Mouse (Mus musculus) ES-E14 (cell line): ENCODE measurements at regions not wholly inside any gene's neighbourhood (a gene's known extent, or its start where the extent isn't known, plus 50 kb on each side); places are given as distances from the start of the nearest gene placed in this dataset.

Experiments used
- DNase-seq: peaks from one replicate; pipeline ENCODE4 v3.0.0-alpha.2; 2013; ENCODE audit warnings: low read depth, low spot score
- H3K27ac ChIP-seq: 2 replicates; pipeline ENCODE4 v1.5.1; 2012; ENCODE audit warnings: low read depth, mild to moderate bottlenecking, low read length, moderate library complexity, mixed read lengths; ENCODE audit not compliant: poor library complexity, insufficient read depth, severe bottlenecking
- H3K36me3 ChIP-seq: 2 replicates; pipeline ENCODE4 v1.6.1; 2012; ENCODE audit warnings: mild to moderate bottlenecking, low read length, moderate library complexity, mixed read lengths; ENCODE audit not compliant: control insufficient read depth, poor library complexity, insufficient read depth, severe bottlenecking
- H3K4me1 ChIP-seq, 2 experiments: fragments of 150-350 bp in 1 of 2; sonication (generic) in 1 of 2; 2 replicates each; pipeline ENCODE4 v1.6.1; 2012; ENCODE audit warnings: low read length in 2 of 2, mild to moderate bottlenecking in 1 of 2, mixed read lengths in 1 of 2; ENCODE audit not compliant: control insufficient read depth in 2 of 2, insufficient read depth in 2 of 2, poor library complexity in 1 of 2
- H3K4me3 ChIP-seq, 2 experiments: fragments of 150-350 bp in 1 of 2; sonication (generic) in 1 of 2; 2 replicates each; pipeline ENCODE4 v1.5.1; 2012; ENCODE audit warnings: low read length in 2 of 2, low read depth in 1 of 2, mild to moderate bottlenecking in 1 of 2, mixed read lengths in 1 of 2; ENCODE audit not compliant: insufficient read depth in 1 of 2, poor library complexity in 1 of 2, severe bottlenecking in 1 of 2
- H3K9ac ChIP-seq: 2 replicates; pipeline ENCODE4 v1.6.1; 2012; ENCODE audit warnings: low read depth, mild to moderate bottlenecking, low read length, mixed read lengths; ENCODE audit not compliant: poor library complexity, insufficient read depth, severe bottlenecking
- H3K9me3 ChIP-seq: fragments of 150-350 bp; sonication (generic); 2 replicates; pipeline ENCODE4 v1.6.1; 2012; ENCODE audit warnings: low read depth, mild to moderate bottlenecking, low read length; ENCODE audit not compliant: control insufficient read depth, insufficient read depth
- CHD2 ChIP-seq: IDR thresholded peaks from 2 replicates; pipeline ENCODE4 v1.6.1; 2014; ENCODE audit warnings: mild to moderate bottlenecking, low read depth, low read length, inconsistent platforms
- HCFC1 ChIP-seq: IDR thresholded peaks from 2 replicates; pipeline ENCODE4 v1.6.1; 2012; ENCODE audit warnings: low read length, inconsistent platforms, borderline replicate concordance; ENCODE audit not compliant: insufficient read depth
- MAFK ChIP-seq: IDR thresholded peaks from 2 replicates; pipeline ENCODE4 v1.6.1; 2014; ENCODE audit warnings: mild to moderate bottlenecking, low read depth, low read length, inconsistent platforms; ENCODE audit not compliant: insufficient read depth
- ZC3H11A ChIP-seq: IDR thresholded peaks from 2 replicates; pipeline ENCODE4 v1.6.1; 2012; ENCODE audit warnings: low read depth, mild to moderate bottlenecking, inconsistent platforms, low read length, borderline replicate concordance
- ZNF384 ChIP-seq: IDR thresholded peaks from 2 replicates; pipeline ENCODE4 v1.6.1; 2012; ENCODE audit warnings: low read depth, low read length, inconsistent platforms
- in situ Hi-C, 2 experiments: fragments of 600-800 bp; cut with MboI; formaldehyde crosslinking; loops; one replicate each; pipeline ENCODE4 v1.15.1; 2025; ENCODE audit warnings: low sequenced_read_pairs in 2 of 2, inconsistent platforms in 1 of 2; ENCODE audit not compliant: unreplicated experiment in 2 of 2

DNA sequence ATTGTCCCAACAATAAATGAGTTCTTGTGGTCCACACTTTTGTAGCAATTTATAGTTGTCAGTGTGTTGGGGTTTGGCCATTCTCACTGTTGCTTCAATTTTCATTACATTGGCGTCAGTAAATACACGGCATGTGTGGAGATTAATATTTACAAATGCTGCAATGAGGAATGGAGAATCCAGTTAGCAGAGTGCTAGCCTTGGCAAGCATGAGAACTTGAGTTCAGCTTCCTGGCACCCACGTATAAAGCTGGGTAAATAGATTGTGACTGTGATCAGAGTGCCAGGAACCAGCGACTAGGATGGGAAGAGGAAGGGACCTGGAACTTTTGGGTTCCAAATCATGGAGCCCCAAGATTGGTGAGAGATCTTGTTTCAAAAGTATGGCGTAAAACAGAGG is 177.1 kb downstream of the Dusp6 start:
- no peak for DNase-seq
- in situ Hi-C loops, result no loop called here
- Histone ChIP-seq H3K9me3 (no peaks in the 10 kb centered on the region), H3K9ac (no peak overlapping the region), H3K27ac (no peak overlapping the region), H3K4me3 (no peak overlapping the region), H3K4me1 (no peaks in the 10 kb centered on the region), H3K36me3 (no peaks in the 10 kb centered on the region)
- no peak for TF ChIP-seq ZC3H11A
- TF ChIP-seq MAFK, result no peak
- no peak for TF ChIP-seq ZNF384
- no peak for TF ChIP-seq CHD2
- no peak for TF ChIP-seq HCFC1

DNA sequence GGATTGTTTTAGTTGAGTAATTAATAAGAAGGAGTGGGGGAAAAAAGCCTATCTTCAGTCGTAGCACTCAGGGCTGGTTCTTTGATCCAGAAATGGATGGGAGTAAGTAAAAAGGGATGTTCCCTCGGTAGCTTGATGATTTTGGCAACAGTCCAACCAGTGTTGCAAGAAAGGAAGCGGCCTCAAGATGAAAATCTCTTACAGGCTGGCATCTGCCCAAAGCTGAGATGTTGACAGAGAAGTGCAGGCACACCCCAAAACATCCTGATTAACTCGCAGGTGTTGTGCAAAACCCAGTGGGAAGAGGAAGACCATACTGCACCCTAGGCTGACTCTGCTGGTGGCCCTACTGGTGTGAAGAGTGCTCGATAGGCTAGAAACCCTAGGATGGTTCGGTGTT is 178.0 kb downstream of the Dusp6 start:
- in situ Hi-C loops, result no loop called here
- Histone ChIP-seq H3K27ac (no peak overlapping the region), H3K4me1 (no peaks in the 10 kb centered on the region), H3K4me3 (no peak overlapping the region), H3K9ac (no peak overlapping the region), H3K9me3 (no peaks in the 10 kb centered on the region), H3K36me3 (no peaks in the 10 kb centered on the region)
- no peak for TF ChIP-seq ZNF384
- no peak for TF ChIP-seq ZC3H11A
- no peak for TF ChIP-seq HCFC1
- no peak for TF ChIP-seq CHD2
- no peak for TF ChIP-seq MAFK
- DNase-seq, result no peak

DNA sequence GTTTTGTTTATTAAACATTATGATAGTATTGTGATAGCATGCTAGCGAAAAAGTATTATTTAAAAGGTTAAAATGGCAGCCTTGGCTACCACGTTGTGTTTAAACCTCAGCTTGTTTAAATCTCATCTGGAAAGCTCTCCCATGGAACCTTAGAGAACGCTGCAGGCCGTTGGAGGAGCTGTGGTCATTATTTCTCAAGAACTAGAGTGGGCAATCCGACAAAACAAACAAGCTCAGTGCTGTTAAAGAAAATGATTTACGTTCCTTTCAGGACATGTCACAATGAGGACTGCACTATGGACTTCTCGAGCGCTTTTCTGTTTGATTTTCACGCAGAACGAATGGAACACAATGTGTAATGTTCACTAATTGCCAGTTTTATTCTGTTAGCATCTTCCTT is 178.9 kb downstream of the Dusp6 start:
- Histone ChIP-seq H3K9me3 (no peaks in the 10 kb centered on the region), H3K4me1 (no peaks in the 10 kb centered on the region), H3K36me3 (no peaks in the 10 kb centered on the region), H3K27ac (no peak overlapping the region), H3K9ac (no peak overlapping the region), H3K4me3 (no peak overlapping the region)
- no peak for DNase-seq
- TF ChIP-seq MAFK, result no peak
- TF ChIP-seq ZNF384, result no peak
- TF ChIP-seq HCFC1, result no peak
- TF ChIP-seq ZC3H11A, result no peak
- no peak for TF ChIP-seq CHD2
- in situ Hi-C loops, result no loop called here

GRCm38 (mm10) chr10:99443453-99444170 is 180.6 kb downstream of the Dusp6 start:
- no peak for TF ChIP-seq HCFC1
- no peak for TF ChIP-seq ZC3H11A
- TF ChIP-seq CHD2, result no peak
- no peak for TF ChIP-seq MAFK
- no peak for TF ChIP-seq ZNF384
- H3K9ac ChIP-seq, result no peak overlapping the region
- H3K36me3 ChIP-seq, result no peaks in the 10 kb centered on the region
- no peak for DNase-seq
- H3K4me3 ChIP-seq, result no peak overlapping the region
- no peaks in the 10 kb centered on the region for H3K9me3 ChIP-seq
- no peak overlapping the region for H3K27ac ChIP-seq
- H3K4me1 ChIP-seq, result no peaks in the 10 kb centered on the region
- in situ Hi-C loops, result no loop called here
